Mouse (Mus musculus) liver, adult 2 months (tissue): ENCODE data around the gene Bco1.

Experiments
- CTCF ChIP-seq: fragments of 200-500 bp; IDR thresholded peaks from 2 replicates; pipeline ENCODE4 v1.5.1; 2011; ENCODE audit warnings: low read depth, low read length, control low read depth
- POLR2A ChIP-seq: fragments of 200-500 bp; IDR thresholded peaks from 2 replicates; pipeline ENCODE4 v1.6.1; 2011; ENCODE audit warnings: low read length, control low read depth; ENCODE audit not compliant: insufficient read depth; ENCODE audit errors: extremely low read depth

- TF ChIP-seq CTCF (no peak), POLR2A (no peak)
Observed at GRCm38 (mm10) chr8:117082399-117082872, 13.2 kb upstream of the Bco1 start, which contains the start of gene Pkd1l2.
